Mouse (Mus musculus) bone marrow macrophage, adult 2 months (primary cell): ENCODE data around the gene Myoc.

Source experiments
- CTCF ChIP-seq: IDR thresholded peaks from 2 replicates; pipeline ENCODE4 v1.5.1; 2012; ENCODE audit warnings: low read depth, mild to moderate bottlenecking, low read length, moderate library complexity
- POLR2A ChIP-seq: IDR thresholded peaks from 2 replicates; pipeline ENCODE4 v1.6.1; 2012; ENCODE audit warnings: mild to moderate bottlenecking, low read depth, low read length, borderline replicate concordance

- TF ChIP-seq POLR2A (no peak), CTCF (no peak)
These were observed 23.4 kb upstream of the Myoc start for GRCm38 (mm10) chr1:162615511-162615910.
